Mouse (Mus musculus): ENCODE data around the gene Commd1.

DNA sequence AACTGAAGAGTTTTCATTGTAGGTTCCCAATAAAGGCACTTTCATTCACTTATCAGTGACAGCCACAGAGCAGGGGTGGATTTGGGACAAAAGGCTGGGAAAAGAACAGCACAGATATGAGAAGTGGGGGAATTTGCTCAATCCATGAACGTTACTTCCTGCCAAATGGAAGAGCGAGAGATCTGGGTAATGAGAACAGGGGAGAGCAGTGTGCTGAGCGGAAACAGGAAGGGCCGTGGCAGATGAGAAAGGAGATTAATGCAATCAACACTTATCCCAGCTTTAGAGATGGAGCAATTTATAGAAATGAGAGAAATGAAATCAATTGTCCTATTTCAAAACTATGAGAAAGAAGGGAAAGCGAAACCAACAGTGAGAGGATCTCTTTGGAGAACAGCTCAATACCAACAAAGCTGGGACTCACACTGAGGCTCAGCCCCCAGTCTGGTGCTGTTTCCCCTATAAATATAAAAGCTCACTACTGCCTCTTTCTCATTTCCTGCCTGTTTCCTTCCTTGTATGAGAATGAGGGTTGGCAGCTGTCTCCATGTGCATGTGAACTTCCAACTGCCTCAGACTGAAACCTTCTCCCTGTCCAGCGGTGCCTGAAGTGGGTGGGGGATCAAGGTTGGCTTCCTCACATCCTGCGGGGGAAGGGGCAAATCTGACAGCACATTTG lies 110.4 kb downstream of the Commd1 start:
- TF ChIP-seq GATA1 (IDR thresholded peaks at IDR 0.05; ENCODE audit: low read length) = no peak
- TF ChIP-seq TAL1 (IDR thresholded peaks at IDR 0.05; ENCODE audit: low read length) = no peak

Data from erythroblast, embryonic 14.5 days (primary cell).